Mouse (Mus musculus) induced T-regulatory cell, adult 2 months (primary cell): ENCODE results near the gene Tm9sf1.

Source experiments
- DNase-seq: peaks from one replicate; pipeline ENCODE4 v3.0.0-alpha.2; 2012; ENCODE audit warnings: low read depth

Gene Tm9sf1

DNA sequence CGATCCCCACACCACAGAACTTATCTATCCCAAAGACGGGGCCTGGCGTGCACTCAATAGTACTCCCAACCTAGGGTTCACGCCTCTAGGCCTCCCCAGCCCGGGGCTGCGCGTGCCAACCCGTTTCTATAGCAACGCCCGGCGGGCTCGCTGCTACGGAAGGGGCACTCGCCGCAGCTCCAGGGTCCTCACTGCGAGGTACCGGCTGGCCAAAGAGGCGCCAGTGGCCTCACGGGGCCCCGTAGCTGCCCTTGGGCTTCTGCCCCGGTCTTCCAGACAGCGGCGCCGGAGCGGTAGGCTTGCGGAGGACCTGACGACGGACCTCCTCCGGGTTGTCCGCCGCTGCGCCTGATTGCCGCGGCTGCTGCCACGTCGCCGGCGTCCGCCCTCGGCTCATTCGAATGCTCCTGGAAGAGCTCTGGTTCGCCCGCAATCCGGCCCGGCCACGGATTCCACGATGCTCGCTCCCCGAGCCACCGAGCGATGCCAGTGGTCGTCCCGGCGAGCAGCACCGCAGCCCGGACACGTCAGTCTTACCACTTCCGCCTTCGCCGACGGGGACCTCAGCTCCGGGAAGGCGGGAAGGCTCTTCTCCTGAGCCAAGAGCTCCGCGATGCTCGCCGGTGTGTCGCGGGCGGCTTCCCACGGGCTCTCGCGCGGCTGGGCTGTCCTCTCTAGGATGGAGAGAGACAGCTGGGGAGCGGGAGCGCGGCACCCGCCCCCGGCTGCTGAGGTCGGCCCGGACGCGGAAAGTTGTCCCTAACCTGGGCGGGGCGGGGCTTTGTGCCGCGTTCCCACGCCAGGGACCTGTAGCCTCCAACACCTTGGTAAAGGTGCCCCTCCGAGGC lies at the start of gene Tm9sf1:
Gene Tm9sf1, minus strand, starts transcription at position 747 of the 848 bp plus-strand sequence.
- peak; percentile 91 for DNase-seq

DNA sequence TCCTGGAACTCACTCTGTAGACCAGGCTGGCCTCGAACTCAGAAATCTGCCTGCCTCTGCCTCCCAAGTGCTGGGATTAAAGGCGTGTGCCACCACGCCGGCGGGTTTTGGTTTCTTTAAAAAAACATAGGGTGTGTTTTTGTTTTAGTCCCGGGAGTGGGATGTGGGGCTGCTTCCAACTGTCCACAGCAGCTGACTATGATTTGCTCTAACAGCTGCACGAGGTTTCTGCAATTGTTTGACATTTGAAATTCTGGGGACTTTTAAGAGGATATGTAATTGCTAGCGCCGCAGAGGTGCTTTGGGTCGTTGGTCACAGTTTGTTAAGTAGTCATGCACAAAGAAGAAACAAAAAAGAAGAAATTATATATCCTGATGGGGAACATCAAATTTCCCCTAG lies 45.8 kb upstream of the Tm9sf1 start:
- no peak for DNase-seq

DNA sequence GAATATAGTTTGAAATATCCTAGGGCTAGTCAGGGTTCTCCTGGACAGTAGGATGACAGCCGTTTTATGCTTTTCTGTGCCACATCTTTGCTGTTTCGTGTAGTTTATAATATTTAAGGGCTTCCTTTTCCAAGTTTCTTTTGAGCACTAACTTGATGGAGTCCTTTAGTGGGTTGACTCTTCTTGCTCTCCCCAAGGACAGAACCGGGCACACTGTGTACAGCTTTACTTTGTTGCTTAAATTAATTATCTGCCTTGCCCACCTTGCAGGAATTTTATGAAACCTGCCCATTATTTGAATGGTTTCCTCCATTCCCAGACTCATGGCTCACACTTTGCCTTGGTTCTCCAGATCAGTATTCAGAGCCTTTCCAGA lies 38.5 kb upstream of the Tm9sf1 start:
- DNase-seq: no peak

DNA sequence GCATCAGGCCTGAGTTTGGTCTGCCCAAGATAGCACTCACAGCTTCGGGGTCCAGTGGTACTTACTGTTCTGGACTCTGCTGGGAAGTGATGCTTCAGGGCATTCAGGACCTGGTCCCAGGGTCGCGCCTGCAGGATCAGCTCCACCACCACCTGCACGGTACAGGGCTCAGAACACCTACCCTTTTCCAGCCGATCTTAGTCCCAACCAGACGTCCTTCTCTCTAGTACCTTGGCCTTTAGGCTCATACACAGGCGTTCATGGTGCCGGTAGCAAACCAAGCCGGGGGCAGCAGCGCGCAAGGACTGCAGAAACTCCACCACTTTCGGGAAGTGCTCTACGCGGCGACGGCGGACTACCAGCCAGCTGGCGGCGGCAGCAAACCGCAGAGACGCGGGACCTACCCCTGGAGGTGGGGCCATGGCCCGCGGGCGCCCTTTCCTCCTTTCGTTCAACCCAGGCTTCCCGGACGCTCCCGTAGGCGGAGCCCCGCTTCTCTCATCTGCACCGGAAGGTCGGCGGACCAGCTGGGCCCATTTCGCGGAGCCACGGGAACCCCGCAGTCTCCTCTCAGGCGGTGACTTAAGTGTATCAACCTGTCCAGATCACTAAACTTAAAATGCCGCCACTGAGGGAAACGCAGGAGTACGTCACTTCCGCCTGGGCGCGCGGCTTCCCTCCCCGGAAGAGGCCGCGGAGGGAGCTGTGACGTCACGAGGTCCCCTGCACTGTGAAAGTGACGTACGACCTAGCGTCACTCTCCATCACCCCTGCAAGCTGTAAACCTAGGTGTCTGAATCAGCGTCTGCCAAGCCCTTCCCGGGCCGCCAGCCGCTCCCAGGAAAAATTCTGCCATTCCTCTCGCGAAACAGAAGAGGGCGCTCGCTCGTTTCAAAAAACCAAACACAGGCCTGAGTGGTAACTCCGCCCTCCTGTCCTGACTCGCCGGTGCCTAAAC lies 37.8 kb upstream of the Tm9sf1 start, which contains the start of gene Tinf2:
Gene Tinf2, minus strand, starts transcription at position 661 of the 958 bp plus-strand sequence.
- peak; percentile 99 for DNase-seq

DNA sequence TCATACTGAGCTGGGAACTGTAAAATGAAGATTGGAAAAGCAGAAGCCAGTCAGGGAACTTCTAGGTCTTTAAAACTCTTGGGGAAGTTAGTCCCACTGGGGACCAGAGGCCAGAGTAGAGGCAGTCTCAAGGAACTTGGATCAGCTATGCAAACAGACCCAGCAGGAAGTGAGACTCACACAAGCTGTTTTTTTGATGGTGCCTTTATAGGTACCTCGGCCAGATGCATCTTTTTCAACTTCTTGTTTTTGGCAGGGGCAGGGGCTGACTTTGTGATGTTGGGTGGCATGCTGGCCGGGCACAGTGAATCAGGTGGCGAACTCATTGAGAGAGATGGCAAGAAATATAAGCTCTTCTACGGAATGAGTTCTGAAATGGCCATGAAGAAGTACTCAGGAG lies 34.0 kb upstream of the Tm9sf1 start:
- no peak for DNase-seq

DNA sequence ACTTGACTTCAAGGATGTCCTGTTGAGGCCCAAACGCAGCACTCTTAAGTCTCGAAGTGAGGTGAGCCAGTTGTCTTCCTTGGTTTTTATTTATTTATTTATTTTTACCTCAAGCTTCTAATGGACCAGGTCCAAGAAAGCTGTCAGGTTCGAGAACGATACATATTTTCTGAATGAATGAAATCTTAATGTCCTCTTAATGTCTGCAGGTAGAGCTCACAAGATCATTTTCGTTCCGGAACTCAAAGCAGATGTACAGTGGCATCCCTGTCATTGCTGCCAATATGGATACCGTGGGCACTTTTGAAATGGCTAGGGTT lies 29.1 kb upstream of the Tm9sf1 start:
- no peak for DNase-seq

DNA sequence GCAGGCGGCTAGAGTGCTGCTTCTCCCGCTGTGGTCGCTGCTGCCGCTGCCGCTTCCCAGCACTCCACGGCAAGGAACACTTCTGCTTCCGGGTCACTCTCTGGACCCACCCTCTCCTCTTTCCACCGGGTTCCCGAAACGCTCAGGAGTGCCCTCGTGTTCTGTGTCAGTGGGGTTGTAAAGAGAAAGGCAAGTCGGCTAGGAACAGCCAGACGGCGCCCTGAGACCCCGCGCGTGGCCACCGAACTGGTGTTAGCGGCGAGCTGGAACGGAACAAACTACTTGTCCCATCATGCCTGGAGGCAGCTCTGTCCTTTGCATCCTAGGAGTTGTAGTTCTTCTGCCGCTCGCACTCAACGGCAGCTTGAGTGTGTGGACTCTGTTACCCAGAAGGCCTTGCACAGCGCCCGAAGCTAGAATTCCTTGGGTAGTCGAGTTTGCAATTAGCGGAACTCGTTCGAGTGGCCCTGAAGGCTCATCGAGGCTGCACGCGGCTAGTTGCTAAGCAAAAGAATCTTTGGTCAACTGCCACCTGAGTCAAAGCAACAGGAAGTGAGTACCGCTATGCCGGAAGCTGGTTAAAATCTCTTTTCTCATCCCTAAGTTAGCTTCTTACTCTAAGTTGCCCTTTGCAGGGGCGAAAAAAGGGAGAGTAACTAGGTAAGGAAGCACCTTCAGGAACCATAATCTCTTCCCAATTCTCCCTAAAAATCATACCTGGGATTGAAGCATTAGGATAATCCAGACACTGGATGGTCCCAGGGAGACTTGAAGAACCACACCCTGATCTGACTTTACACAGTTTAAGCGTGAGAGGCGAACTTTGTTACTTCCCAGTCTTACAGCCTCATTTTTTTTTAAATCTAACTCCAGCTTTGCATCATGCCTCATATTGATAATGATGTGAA lies 28.5 kb upstream of the Tm9sf1 start, which contains the start of the genes Gmpr2 and Nedd8:
Gene Gmpr2, plus strand, starts transcription at position 109 of the 908 bp plus-strand sequence.
Gene Nedd8, minus strand, starts transcription at position 292 of the 908 bp plus-strand sequence.
- DNase-seq: peak; percentile 97

DNA sequence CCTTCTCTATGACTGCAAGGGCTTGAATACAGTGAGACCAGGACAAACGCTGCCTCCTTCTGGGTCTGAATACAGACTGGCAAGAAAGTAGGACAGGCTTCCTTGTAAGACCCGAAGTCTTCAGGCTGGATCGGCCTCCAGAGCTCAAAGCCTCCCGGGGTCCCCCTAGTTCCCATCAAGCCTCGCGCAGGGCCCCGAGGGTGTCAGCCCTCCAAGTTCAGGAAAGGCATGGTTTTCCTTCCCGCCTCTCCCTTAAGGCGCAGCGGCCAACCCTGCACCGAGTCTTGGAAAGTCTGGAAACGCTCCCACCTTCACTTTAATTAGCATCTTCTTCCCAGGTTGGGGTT lies 27.9 kb upstream of the Tm9sf1 start:
- DNase-seq: no peak

DNA sequence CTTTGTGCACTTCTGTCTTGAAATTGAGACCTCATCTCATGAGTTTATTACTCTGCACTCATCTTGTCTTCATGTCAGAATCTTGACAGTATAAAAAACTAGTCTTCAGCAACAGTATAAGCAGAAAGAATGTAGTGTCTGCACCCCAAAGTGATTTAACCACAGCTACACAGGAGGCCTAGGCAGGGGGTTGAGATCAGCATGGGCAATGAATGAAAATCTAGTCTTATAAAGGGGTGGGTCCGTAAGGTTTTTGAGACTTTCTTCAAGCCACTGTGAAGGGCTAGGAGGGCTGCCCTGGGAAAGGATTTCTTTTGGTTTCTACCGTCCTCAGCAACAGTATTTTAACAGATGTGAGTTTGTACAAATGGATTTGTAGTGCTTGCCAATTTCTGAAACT lies 17.0 kb upstream of the Tm9sf1 start:
- no peak for DNase-seq

DNA sequence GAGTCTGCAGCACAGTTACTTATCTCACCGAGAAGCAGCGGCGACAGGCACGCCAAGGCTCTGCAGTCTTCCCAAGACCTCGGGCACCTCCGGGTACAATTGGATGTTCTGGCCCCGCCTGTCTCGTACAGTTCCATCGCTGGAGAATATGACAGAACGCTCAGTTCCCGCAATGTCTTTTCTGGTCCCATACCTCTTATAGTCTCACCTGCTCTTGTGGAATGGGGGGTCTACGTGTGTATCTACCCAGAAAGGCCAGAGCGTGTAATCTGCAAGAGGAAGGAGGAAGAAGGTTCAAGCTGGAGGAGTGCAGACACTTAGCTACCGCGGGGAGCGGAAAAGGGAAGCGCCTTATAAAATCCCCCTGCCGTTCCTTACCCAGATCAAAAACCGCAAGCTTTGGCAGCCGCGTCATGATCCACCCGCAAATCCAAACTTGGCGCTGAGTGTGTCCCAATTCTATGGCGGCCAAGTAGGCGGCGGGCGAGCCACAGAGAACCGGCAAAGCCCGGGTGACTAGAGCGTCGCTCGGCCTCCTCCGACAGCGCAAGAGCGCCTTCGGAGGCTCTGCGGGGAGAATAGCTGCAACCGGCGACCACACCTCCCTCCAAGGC lies 16.5 kb upstream of the Tm9sf1 start, which contains the start of gene Mdp1:
Gene Mdp1, minus strand, starts transcription at position 549 of the 614 bp plus-strand sequence.
- peak; percentile 87 for DNase-seq

DNA sequence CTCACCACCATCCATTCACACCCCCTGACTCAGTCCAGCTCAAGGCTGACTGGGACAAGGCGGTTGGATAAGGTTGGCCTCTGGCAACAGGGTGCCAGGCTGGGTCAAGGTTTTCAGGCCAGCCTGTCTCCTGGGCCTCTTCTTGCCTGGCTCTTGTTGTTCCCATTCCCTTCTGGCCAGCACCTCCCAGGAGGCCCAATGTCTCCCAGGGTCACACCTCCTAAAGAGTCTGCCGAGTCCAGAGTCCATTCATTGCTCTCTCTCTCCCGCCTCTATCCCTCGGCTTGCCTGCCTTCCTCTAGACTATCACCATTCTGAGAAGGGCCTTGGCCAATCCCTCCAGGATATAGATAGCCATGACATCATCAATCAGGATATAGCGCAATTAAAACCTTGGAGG lies 14.4 kb upstream of the Tm9sf1 start:
- DNase-seq: no peak

DNA sequence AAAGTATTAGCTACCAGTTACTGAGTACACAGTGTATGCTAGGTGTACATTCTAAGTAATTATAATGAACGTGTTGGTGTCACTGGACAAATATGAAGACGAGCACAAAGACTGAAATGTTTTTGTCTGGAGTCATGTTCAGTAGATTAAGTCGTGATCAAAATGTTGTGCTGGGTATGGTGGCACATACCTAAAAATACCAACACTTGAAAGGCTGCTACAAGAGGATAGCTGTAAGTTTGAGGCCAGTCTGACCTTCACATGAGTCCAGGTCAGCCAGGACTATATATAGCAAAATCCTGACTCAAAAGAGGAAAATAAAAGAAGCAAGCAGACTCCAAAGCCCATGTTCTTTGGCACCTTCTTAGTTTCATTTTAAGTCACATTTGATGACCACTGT lies 13.3 kb upstream of the Tm9sf1 start:
- no peak for DNase-seq

DNA sequence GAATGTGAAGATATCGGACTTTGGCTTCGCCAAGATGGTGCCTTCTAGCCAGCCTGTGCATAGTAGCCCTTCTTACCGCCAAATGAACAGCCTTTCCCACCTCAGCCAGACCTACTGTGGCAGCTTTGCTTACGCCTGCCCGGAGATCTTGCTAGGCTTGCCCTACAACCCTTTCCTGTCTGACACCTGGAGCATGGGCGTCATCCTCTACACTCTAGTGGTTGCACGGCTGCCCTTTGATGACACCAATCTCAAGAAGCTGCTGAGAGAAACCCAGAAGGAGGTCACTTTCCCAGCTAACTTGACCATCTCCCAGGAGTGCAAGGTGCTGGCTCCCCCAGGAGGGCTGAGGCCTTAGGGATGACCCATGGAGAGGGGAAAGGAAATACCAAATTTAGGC lies 7.9 kb upstream of the Tm9sf1 start:
- no peak for DNase-seq

DNA sequence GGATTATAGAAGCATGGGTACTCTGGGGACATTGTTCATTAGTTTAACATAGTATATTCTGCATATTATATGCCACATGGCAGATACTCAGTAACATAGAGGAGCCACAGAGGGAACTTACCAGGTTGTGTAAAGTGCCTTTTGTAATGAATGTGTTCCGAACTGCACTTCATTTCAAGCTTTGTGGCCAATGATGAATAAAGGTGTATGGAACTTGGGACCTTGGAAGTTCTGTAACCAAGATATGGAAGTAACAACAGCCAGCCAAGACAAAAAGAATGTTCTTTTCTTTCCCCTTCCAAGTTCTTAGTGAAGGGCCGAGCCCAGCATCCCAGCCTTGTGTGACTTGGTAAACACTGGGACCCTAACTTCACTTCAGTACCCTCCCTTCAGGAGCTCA lies 6.3 kb upstream of the Tm9sf1 start, which contains the start of gene Tssk4:
Gene Tssk4, plus strand, starts transcription at position 301 of the 400 bp plus-strand sequence.
- no peak for DNase-seq

DNA sequence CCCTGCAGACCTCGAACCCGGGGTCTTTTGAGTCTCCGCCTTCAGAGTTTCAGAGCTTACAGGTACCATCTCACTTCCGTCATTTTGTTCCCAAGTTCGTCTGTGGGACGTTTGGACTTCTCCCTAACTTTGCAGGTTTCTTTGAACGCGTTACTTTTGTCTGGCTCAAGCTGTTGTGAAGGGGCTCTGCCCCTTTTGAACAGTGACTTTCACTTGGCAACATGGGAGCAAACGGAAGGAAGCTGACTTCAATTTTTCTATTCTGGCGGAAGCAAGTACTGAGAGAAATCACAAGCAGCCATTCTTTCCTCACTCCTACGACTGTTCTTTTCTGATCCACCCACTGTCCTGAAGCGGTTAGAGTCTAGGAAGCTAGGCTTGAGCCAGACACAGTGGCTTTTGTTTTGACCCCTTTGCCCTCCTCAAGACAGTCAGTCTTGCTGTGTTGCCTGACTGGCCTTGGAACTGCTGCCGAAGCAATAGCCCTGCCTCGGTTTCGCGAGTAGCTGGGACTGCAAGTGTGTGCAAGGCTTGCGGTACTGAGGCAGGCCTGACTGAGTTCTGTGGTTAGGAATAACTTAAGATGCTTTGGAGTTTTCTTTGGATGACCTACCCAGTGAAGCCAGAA lies 769 bp upstream of the Tm9sf1 start:
- peak; percentile 74 for DNase-seq

DNA sequence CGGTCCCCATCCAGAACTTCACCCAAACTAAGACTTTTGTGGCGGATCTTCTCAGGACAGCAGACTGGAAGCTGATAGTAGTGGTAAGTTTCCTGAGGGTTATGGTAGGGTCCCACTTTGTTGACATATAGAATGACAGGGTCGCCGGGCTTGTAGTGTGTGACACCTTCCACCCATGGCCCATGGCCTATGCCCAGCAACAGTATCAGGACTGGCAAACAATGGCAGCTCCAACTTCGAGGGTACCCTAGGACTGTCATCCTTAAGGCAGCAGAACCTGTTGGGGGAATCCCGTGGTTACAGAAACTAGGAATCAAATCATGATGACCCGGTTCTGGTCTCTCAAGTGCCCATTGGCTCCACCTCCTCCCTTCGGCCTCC lies 937 bp downstream of the Tm9sf1 start:
- no peak for DNase-seq

DNA sequence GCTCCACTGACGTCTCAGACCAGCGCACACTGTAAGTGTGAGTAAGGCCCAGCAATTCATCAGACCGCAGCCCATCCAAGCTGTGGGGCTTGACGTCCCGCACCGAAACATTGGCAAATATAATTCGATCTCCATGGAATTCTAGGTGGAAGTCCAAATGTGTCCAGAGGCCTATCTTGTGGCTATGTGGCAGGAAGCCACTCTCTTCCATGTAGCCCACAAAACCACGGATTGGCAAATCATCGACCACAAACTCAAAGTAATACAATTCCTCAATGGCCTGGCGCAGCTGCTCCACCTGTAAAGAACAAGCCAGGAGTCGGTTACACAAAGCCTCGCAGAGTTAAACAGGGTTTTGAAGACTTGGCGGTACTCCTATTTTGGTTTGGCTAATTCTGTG lies 2.3 kb downstream of the Tm9sf1 start:
- no peak for DNase-seq

DNA sequence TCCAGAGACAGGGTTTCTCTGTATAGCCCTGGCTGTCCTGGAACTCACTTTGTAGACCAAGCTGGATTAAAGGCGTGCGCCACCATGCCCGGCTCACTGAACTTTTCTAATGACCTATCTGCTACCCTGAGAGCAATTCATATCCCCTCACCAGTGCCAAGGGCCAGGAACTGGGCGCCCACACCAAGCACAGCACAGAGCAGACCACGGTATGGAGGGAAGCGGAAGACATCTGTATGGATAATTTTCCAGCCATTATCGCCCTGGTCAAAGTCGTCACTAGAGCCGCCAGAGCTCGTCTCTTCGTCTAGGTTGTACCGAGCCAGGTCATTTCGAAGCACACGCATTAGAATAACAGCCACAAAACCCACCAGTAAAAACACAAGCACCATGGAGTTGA lies 2.8 kb downstream of the Tm9sf1 start:
- DNase-seq: no peak

DNA sequence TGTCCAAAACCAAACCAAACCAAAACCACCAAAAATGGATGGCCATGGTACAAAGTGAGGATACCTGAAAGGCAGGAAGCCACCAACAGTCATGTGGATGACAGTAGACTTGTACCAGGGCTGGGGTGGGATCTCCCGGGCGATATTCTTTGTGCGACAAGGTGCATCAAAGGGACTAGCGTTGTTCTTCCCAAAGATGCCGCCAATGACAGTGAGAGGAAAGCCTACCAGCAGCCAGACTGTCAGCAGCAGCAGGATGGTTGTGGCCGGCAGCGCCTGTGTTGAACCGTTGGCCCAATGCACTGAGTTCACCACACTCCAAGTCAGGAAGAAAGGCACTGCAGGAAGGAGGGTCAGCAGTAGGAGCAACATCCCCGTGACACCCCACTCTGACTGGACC lies 5.8 kb downstream of the Tm9sf1 start, which contains the start of gene Gm49378:
Gene Gm49378, minus strand, starts transcription at position 101 of the 400 bp plus-strand sequence.
- DNase-seq: no peak

DNA sequence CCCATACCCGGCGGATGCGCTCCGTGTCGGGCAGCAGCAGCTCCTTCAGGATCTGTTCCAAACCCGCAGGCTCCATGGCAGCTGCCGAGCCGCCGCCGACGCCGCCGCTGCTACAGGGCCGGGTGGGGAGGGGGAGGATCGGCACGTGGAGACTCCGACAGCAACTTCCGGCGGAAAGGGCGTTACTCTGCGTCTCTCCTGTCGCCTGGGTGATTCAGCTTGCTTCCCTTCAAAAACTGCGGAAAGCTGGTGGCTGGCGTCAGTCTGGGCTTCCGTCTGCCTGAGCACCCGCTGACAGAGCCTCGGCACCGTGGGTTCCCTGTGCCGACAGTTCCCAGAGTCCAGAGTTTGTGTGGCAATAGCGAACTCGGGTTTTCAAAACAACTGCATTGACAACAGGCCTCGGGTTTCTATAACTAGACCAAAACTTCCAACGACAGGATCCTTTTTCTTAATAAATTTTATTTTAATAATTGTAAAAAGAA lies 8.0 kb downstream of the Tm9sf1 start, which contains the start of gene Ipo4:
Gene Ipo4, minus strand, starts transcription at position 435 of the 485 bp plus-strand sequence.
- peak; percentile 95 for DNase-seq
